Mouse (Mus musculus) myocyte (in vitro differentiated cells): ENCODE data around the gene Cdk19. TPM values are rescaled to one million over a fixed set of nuclear protein-coding genes. Genes with fewer than 3 reads are reported as not detected.
"Not testable (repeated sequence)": the region's sequence is repeated elsewhere in the genome, so short reads cannot be mapped to it uniquely, and the experiment has no call there.

Experiments
- H3K27me3 ChIP-seq: one replicate; pipeline ENCODE4 v1.6.1; 2011; ENCODE audit not compliant: control insufficient read depth, insufficient read depth, insufficient read length
- H3K36me3 ChIP-seq: one replicate; pipeline ENCODE4 v1.6.1; 2011; ENCODE audit not compliant: control insufficient read depth, insufficient read depth
- H3K4me2 ChIP-seq: one replicate; pipeline ENCODE4 v1.6.1; 2011; ENCODE audit warnings: low read depth, control low read depth
- H3K4me3 ChIP-seq: one replicate; pipeline ENCODE4 v1.5.1; 2011; ENCODE audit warnings: mild to moderate bottlenecking, control low read depth, moderate library complexity
- H3K79me2 ChIP-seq: one replicate; pipeline ENCODE4 v1.6.1; 2011; ENCODE audit not compliant: control insufficient read depth, insufficient read depth
- H3ac ChIP-seq: one replicate; pipeline ENCODE4 v1.6.1; 2011; ENCODE audit not compliant: control insufficient read depth, insufficient read length
- CEBPB ChIP-seq: IDR thresholded peaks from 2 replicates; pipeline ENCODE4 v1.6.1; 2011; ENCODE audit warnings: mild to moderate bottlenecking, moderate library complexity; ENCODE audit not compliant: poor library complexity, insufficient read depth, severe bottlenecking
- E2F4 ChIP-seq: IDR thresholded peaks from one replicate; pipeline ENCODE4 v1.6.1; 2011; ENCODE audit warnings: mild to moderate bottlenecking, control low read depth, moderate library complexity; ENCODE audit not compliant: insufficient read depth
- MAX ChIP-seq: IDR thresholded peaks from one replicate; pipeline ENCODE4 v1.6.1; 2011; ENCODE audit warnings: low read depth, mild to moderate bottlenecking, control low read depth
- MYOD1 ChIP-seq, 3 experiments: IDR thresholded peaks; one replicate each; pipeline ENCODE4 v1.6.1; 2011; ENCODE audit warnings: control low read depth in 2 of 3, low read depth in 2 of 3, mild to moderate bottlenecking in 2 of 3, moderate library complexity in 1 of 3; ENCODE audit not compliant: insufficient read length in 2 of 3, control insufficient read depth in 1 of 3
- MYOG ChIP-seq, 3 experiments: IDR thresholded peaks; one replicate each; pipeline ENCODE4 v1.6.1; 2011; ENCODE audit warnings: control low read depth in 2 of 3, low read depth in 2 of 3, mild to moderate bottlenecking in 2 of 3; ENCODE audit not compliant: insufficient read length in 2 of 3, control insufficient read depth in 1 of 3, insufficient read depth in 1 of 3
- POLR2A ChIP-seq: IDR thresholded peaks from one replicate; pipeline ENCODE4 v1.6.1; 2011; ENCODE audit warnings: low read depth, mild to moderate bottlenecking, control low read depth, moderate library complexity; ENCODE audit not compliant: insufficient read length
- POLR2AphosphoS2 ChIP-seq: IDR thresholded peaks from one replicate; pipeline ENCODE4 v1.6.1; 2011; ENCODE audit warnings: low read depth, control low read depth; ENCODE audit not compliant: insufficient read length
- REST ChIP-seq: IDR thresholded peaks from one replicate; pipeline ENCODE4 v1.6.1; 2011; ENCODE audit warnings: mild to moderate bottlenecking, control low read depth, moderate library complexity; ENCODE audit not compliant: insufficient read depth, insufficient read length
- SRF ChIP-seq: IDR thresholded peaks from one replicate; pipeline ENCODE4 v1.6.1; 2011; ENCODE audit warnings: low read depth; ENCODE audit not compliant: control insufficient read depth, insufficient read length
- TCF12 ChIP-seq: IDR thresholded peaks from one replicate; pipeline ENCODE4 v1.6.1; 2011; ENCODE audit warnings: mild to moderate bottlenecking, control low read depth; ENCODE audit not compliant: poor library complexity, insufficient read depth, severe bottlenecking
- TCF3 ChIP-seq: IDR thresholded peaks from one replicate; pipeline ENCODE4 v1.6.1; 2011; ENCODE audit warnings: low read depth, control low read depth; ENCODE audit not compliant: insufficient read length
- USF1 ChIP-seq: IDR thresholded peaks from one replicate; pipeline ENCODE4 v1.6.1; 2011; ENCODE audit warnings: low read depth, mild to moderate bottlenecking, control low read depth, moderate library complexity
- polyA plus RNA-seq: library from polyadenylated mRNA; unstranded; fragments of >200 nt; fragmentation: generic; extraction: Trizol; gene quantifications from one replicate; pipeline ENCODE4 v1.2.1, GENCODE M21; 2012; ENCODE audit warnings: missing spikeins

Gene Cdk19
- polyA plus RNA-seq, 1 experiment, result 5.3 TPM

GRCm38 (mm10) chr10:40512185-40512584 lies 172.8 kb downstream of the Cdk19 start:
- Histone ChIP-seq H3ac (no peak overlapping the region), H3K27me3 (no peaks in the 10 kb centered on the region), H3K79me2 (no peaks in the 10 kb centered on the region), H3K36me3 (no peaks in the 10 kb centered on the region), H3K4me3 (no peak overlapping the region), H3K4me2 (no peak overlapping the region)
- no peak for TF ChIP-seq E2F4
- no peak for TF ChIP-seq POLR2AphosphoS2
- TF ChIP-seq SRF, result no peak
- no peak for TF ChIP-seq CEBPB
- TF ChIP-seq MYOG (IDR thresholded peaks at IDR 0.05; ENCODE audit: control insufficient read depth in 1 of 3, insufficient read depth in 1 of 3, insufficient read length in 2 of 3, low read depth in 2 of 3), result no peak
- TF ChIP-seq USF1, result no peak
- TF ChIP-seq MYOD1 (IDR thresholded peaks at IDR 0.05; ENCODE audit: control insufficient read depth in 1 of 3, insufficient read length in 2 of 3, low read depth in 2 of 3), result no peak
- TF ChIP-seq MAX, result no peak
- TF ChIP-seq TCF3, result no peak
- TF ChIP-seq TCF12, result no peak
- TF ChIP-seq POLR2A, result no peak

GRCm38 (mm10) chr10:40512996-40513395 lies 173.6 kb downstream of the Cdk19 start:
- not testable (repeated sequence) for H3K79me2 ChIP-seq, H3K4me2 ChIP-seq, H3K27me3 ChIP-seq, H3K4me3 ChIP-seq, H3ac ChIP-seq, H3K36me3 ChIP-seq

GRCm38 (mm10) chr10:40515225-40515681 lies 175.9 kb downstream of the Cdk19 start:
- Histone ChIP-seq H3ac (no peak overlapping the region), H3K4me2 (no peak overlapping the region), H3K36me3 (no peaks in the 10 kb centered on the region), H3K4me3 (no peak overlapping the region), H3K79me2 (no peaks in the 10 kb centered on the region), H3K27me3 (no peaks in the 10 kb centered on the region)
- TF ChIP-seq CEBPB, result no peak
- no peak for TF ChIP-seq USF1
- no peak for TF ChIP-seq TCF12
- TF ChIP-seq POLR2AphosphoS2, result no peak
- no peak for TF ChIP-seq POLR2A
- TF ChIP-seq MYOG (IDR thresholded peaks at IDR 0.05; ENCODE audit: control insufficient read depth in 1 of 3, insufficient read depth in 1 of 3, insufficient read length in 2 of 3, low read depth in 2 of 3), result no peak
- TF ChIP-seq E2F4, result no peak
- no peak for TF ChIP-seq TCF3
- no peak for TF ChIP-seq MYOD1 (IDR thresholded peaks at IDR 0.05; ENCODE audit: control insufficient read depth in 1 of 3, insufficient read length in 2 of 3, low read depth in 2 of 3)
- TF ChIP-seq REST, result no peak
- no peak for TF ChIP-seq SRF
- TF ChIP-seq MAX, result no peak

- no peak overlapping the region for H3K4me2 ChIP-seq
- no peak overlapping the region for H3K4me3 ChIP-seq
- H3K36me3 ChIP-seq, result no peaks in the 10 kb centered on the region
- H3K79me2 ChIP-seq, result no peaks in the 10 kb centered on the region
- no peak overlapping the region for H3ac ChIP-seq
- TF ChIP-seq USF1 (no peak), MAX (no peak), TCF12 (no peak), REST (no peak), POLR2A (no peak), MYOD1 (IDR thresholded peaks at IDR 0.05; ENCODE audit: control insufficient read depth in 1 of 3, insufficient read length in 2 of 3, low read depth in 2 of 3) (no peak), POLR2AphosphoS2 (no peak)
- no peaks in the 10 kb centered on the region for H3K27me3 ChIP-seq
Observed at GRCm38 (mm10) chr10:40516421-40516820, 177.1 kb downstream of the Cdk19 start.

GRCm38 (mm10) chr10:40519586-40519985 lies 180.2 kb downstream of the Cdk19 start:
- no peaks in the 10 kb centered on the region for H3K79me2 ChIP-seq
- TF ChIP-seq MYOD1 (IDR thresholded peaks at IDR 0.05; ENCODE audit: control insufficient read depth in 1 of 3, insufficient read length in 2 of 3, low read depth in 2 of 3) (no peak), E2F4 (no peak)
- no peak overlapping the region for H3K4me2 ChIP-seq
- H3K27me3 ChIP-seq, result no peaks in the 10 kb centered on the region
- no peak overlapping the region for H3K4me3 ChIP-seq
- no peaks in the 10 kb centered on the region for H3K36me3 ChIP-seq
- H3ac ChIP-seq, result no peak overlapping the region
